Mouse (Mus musculus): ENCODE results near the gene Tmem110.

The Tmem110 gene

GRCm38 (mm10) chr14:30906001-30906400 lies 80.6 kb downstream of the Tmem110 start:
- no peak for DNase-seq

DNA sequence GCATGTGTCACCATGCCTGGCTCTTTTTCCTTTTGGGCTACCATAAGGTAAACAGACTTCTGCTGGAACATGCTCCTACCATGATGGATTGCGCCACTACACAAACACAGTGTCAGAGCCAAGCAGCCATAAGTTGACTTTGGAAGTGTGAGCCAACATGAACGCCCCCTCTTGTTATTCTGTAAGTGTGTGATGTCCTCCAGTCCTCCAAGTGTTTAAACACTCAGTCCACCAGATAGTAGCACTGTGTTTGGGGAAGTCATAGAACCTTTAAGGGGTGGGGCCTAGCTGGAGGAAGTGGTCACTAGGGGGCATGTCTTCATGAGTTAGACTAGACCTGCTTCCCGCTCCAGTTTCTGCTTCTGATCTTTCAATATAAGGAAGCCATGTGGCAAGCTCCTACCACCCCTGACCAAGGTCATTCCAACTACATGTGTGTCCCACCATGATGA lies 82.5 kb downstream of the Tmem110 start:
- no peak for DNase-seq

- DNase-seq = no peak
Observed at GRCm38 (mm10) chr14:30911141-30911540, 85.8 kb downstream of the Tmem110 start.

DNA sequence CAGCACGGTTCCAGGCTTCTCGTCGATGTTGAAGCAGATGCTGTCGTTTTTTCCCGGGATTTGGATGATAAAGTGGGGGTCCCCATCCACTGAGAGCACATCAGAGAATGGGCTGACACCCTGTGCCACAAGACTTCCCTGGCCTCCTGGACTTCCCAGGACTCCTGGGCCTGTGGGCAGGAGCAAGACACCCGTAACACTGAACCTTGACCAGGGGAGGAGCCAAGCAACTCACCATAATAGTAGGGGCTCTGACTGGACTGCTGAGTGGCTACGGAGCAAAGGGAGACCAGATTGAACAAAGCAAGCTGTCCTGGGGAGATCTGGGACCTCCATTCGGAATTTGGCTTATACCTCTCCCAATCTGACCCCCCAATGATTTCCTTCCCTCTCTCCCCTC lies 87.3 kb downstream of the Tmem110 start:
- peak; percentile 63 for DNase-seq

- peak; percentile 57 for DNase-seq
Observed at GRCm38 (mm10) chr14:30913404-30913803, 88.0 kb downstream of the Tmem110 start.

- DNase-seq = no peak
Observed at GRCm38 (mm10) chr14:30916516-30916915, 91.1 kb downstream of the Tmem110 start.

DNA sequence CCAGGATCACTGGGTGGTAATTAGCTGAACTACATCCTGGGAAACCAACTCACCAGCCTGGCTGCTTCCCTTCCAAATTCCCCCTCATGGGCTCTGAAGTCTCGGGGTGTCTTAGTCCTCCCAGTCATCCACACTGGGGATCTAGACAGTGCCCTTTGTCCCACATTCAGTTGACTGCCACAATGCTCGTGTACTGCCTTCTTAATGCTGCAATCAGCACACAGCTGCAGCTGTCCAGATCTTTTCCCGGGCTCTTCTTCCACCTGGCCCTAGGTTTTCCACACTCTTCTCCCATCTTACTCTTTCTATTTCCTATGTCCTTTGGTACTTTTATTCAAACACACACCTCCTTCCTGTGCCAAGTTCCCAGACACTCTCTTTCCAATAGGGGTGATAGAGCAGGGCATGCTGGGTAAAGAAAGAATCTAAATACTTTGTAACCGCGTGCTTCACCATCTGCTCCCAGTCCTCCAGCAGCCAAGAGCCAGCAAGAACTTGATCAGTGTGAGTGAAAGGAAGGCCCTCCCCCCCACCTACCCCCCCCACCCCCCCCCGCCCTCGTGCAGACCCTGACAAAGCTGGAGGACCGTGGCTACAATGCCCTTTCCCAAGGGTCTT lies 96.8 kb downstream of the Tmem110 start:
- no peak for DNase-seq

GRCm38 (mm10) chr14:30923375-30924105 lies 98.2 kb downstream of the Tmem110 start, which contains the start of gene Itih3:
Gene Itih3 (minus strand): TSS chr14:30923760.
- DNase-seq = no peak

- DNase-seq = no peak
Observed at GRCm38 (mm10) chr14:30925492-30925891, 100.1 kb downstream of the Tmem110 start.
